Mouse (Mus musculus) hindbrain, embryonic 16.5 days (tissue): ENCODE measurements at regions not wholly inside any gene's neighbourhood (a gene's known extent, or its start where the extent isn't known, plus 50 kb on each side); places are given as distances from the start of the nearest gene placed in this dataset.

Experiments used
- ATAC-seq: fragments of 200-750 bp; cut with Nextera tagmentation; 2 replicates; pipeline ENCODE4 v1.8.0; 2017; ENCODE audit warnings: moderate TSS enrichment, moderate library complexity
- H3K27ac ChIP-seq: fragments of 300-500 bp; sonication (generic); 2 replicates; pipeline ENCODE4 v1.5.1; 2014; ENCODE audit warnings: low read depth, mild to moderate bottlenecking, control low read depth, low read length, moderate library complexity
- H3K27me3 ChIP-seq: fragments of 300-500 bp; sonication (generic); replicated peaks from 2 replicates; pipeline ENCODE4 v1.6.1; 2014; ENCODE audit warnings: low read length; ENCODE audit not compliant: control insufficient read depth, insufficient read depth
- H3K36me3 ChIP-seq: fragments of 300-500 bp; sonication (generic); 2 replicates; pipeline ENCODE4 v1.6.1; 2014; ENCODE audit warnings: mild to moderate bottlenecking, low read length, moderate library complexity, mixed read lengths; ENCODE audit not compliant: control insufficient read depth, insufficient read depth
- H3K4me1 ChIP-seq: fragments of 300-500 bp; sonication (generic); 2 replicates; pipeline ENCODE4 v1.6.1; 2014; ENCODE audit warnings: low read depth, low read length; ENCODE audit not compliant: control insufficient read depth, insufficient read depth
- H3K4me2 ChIP-seq: fragments of 300-500 bp; sonication (generic); 2 replicates; pipeline ENCODE4 v1.6.1; 2014; ENCODE audit warnings: mild to moderate bottlenecking, low read length, control low read depth, moderate library complexity
- H3K4me3 ChIP-seq: fragments of 300-500 bp; sonication (generic); 2 replicates; pipeline ENCODE4 v1.5.1; 2014; ENCODE audit warnings: mild to moderate bottlenecking, low read length, control low read depth, moderate library complexity
- H3K9ac ChIP-seq: fragments of 300-500 bp; sonication (generic); 2 replicates; pipeline ENCODE4 v1.6.1; 2014; ENCODE audit warnings: low read depth, mild to moderate bottlenecking, control low read depth, low read length, moderate library complexity
- H3K9me3 ChIP-seq: fragments of 300-500 bp; sonication (generic); 2 replicates; pipeline ENCODE4 v1.6.1; 2014; ENCODE audit warnings: mild to moderate bottlenecking, low read length, moderate library complexity; ENCODE audit not compliant: control insufficient read depth
- WGBS: fragments of 180-500 bp; shearing (Covaris S2); extraction: QIAGEN DNeasy Blood & Tissue Kit; methylation state at CpG from one replicate; pipeline ENCODE4 v1.1.7; 2014; 5-methylcytosine and 5-hydroxymethylcytosine counted together

DNA sequence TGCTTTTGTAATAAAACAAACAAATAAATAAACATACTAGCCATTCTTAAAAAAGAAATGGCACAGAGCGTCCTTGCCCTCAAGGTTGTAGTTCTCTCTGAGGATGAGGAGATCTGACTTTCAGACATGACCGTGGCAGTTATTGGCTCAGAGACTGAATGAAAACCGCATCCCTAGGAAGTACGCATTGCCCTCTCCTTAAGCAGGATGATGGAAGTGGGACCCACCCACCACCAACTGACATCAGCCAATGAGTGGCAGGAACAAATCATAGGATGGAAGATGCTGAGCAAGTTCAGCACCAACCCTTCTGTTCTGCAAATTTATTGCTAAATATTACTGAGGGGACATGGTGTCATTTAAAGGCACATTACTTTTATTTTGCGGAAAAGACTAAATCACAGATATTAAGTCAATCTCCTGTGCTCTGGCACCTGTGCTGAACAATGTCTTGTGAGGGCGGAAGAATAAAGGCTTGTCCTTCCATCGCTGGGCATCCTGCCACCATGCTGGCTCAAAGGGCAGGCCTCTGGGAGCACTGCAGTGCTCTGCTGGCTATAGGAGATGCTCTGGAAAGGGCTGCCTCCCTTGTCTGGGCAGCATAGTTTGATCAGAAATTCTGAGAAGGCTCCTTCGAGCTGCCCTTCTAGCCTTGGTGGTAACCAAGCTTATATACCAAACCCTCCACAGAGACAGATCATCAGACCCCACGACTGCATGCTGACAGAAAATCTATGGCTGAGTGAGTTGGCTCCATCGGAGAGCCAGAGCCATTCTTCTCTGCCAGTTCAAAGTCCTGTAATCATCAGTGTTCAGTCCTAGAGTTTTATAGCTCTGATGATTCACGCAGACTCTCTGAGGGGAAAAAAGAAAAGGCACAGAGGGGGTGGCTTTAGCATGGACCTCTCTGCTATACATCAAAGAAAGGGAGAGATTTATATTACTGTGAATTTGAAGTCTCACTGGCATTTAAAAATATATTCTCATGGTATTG, 86.3 kb upstream of the Osmr start:
- no peak overlapping the region for H3K4me2 ChIP-seq
- H3K27me3 ChIP-seq, result no peaks in the 10 kb centered on the region
- no peak overlapping the region for H3K4me3 ChIP-seq
- H3K4me1 ChIP-seq, result no peaks in the 10 kb centered on the region
- 79% methylated on average over 11 of the region's 11 CpGs for WGBS
- no peaks in the 10 kb centered on the region for H3K36me3 ChIP-seq
- no peak overlapping the region for H3K27ac ChIP-seq
- H3K9ac ChIP-seq, result no peak overlapping the region
- ATAC-seq, result peak; percentile 64; the same call in 1 of the 2 replicates
- no peaks in the 10 kb centered on the region for H3K9me3 ChIP-seq

GRCm38 (mm10) chr15:6964635-6965034, 89.9 kb upstream of the Osmr start:
- no peak overlapping the region for H3K27ac ChIP-seq
- no peak for ATAC-seq
- 88% methylated on average over 4 of the region's 4 CpGs for WGBS

GRCm38 (mm10) chr15:6965446-6965845, 90.7 kb upstream of the Osmr start:
- no peaks in the 10 kb centered on the region for H3K27me3 ChIP-seq
- WGBS, result 79% methylated on average over 4 of the region's 4 CpGs
- no peaks in the 10 kb centered on the region for H3K4me1 ChIP-seq
- no peak overlapping the region for H3K4me3 ChIP-seq
- no peaks in the 10 kb centered on the region for H3K36me3 ChIP-seq
- no peak overlapping the region for H3K27ac ChIP-seq
- no peak for ATAC-seq
- H3K9ac ChIP-seq, result no peak overlapping the region
- H3K4me2 ChIP-seq, result no peak overlapping the region
- H3K9me3 ChIP-seq, result no peaks in the 10 kb centered on the region

More at GRCm38 (mm10) chr15:6964635-6965034, 89.9 kb upstream of the Osmr start:
- no peaks in the 10 kb centered on the region for H3K27me3 ChIP-seq
- no peak overlapping the region for H3K4me3 ChIP-seq
- no peaks in the 10 kb centered on the region for H3K36me3 ChIP-seq
- H3K9me3 ChIP-seq, result no peaks in the 10 kb centered on the region
- no peak overlapping the region for H3K4me2 ChIP-seq
- no peaks in the 10 kb centered on the region for H3K4me1 ChIP-seq
- no peak overlapping the region for H3K9ac ChIP-seq

- Histone ChIP-seq H3K4me2 (no peak overlapping the region), H3K27me3 (no peaks in the 10 kb centered on the region), H3K4me1 (no peaks in the 10 kb centered on the region), H3K36me3 (no peaks in the 10 kb centered on the region), H3K4me3 (no peak overlapping the region), H3K9me3 (no peaks in the 10 kb centered on the region), H3K9ac (no peak overlapping the region), H3K27ac (no peak overlapping the region)
- ATAC-seq, result no peak
- WGBS, result 54% methylated on average over 4 of the region's 4 CpGs
Measured at GRCm38 (mm10) chr15:6974410-6974809, 99.6 kb upstream of the Osmr start.

DNA sequence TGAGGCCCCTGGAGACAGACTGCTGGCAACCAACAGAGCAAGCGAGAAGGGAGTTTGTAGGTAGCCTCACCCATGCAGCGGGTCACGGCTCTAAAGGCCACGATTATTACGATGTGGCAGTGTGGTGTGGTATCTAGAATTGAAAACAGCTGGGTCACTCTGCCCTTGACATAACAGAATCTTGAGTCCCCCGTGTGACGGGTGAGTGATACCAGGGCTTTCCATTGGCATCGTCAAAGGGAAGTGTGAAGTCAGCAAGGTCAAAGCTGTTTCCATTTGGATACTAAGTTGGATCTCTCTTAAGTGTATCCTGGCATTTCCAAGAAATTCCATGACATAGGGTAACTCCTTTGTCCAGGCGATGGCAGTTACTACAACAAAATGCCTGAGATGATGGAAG, 106.7 kb upstream of the Osmr start:
- no peak for ATAC-seq
- Histone ChIP-seq H3K27ac (no peak overlapping the region), H3K27me3 (no peaks in the 10 kb centered on the region), H3K4me2 (no peak overlapping the region), H3K9me3 (no peaks in the 10 kb centered on the region), H3K4me3 (no peak overlapping the region), H3K4me1 (no peaks in the 10 kb centered on the region), H3K36me3 (no peaks in the 10 kb centered on the region), H3K9ac (no peak overlapping the region)
- WGBS, result 84% methylated on average over 9 of the region's 9 CpGs

DNA sequence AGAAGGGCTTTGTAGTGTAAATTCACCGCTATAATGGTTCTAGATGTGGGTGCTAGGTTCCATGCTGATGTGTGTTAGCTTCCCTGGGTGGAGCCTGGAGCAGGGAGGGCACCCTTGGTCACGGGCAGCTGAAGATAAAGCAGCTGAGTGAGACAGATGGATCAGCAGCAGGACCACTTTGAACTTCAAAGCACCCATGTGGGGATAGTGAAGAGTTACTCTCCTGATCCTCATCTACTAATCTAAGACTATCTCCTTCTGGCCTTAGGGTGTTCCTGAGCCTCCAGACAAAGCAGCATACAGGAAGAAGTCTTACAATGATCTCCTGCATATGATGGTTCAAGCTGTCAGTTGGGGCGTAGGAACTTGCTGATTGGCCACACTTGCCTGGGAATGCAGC, 107.1 kb upstream of the Lifr start:
- Histone ChIP-seq H3K9ac (no peak overlapping the region), H3K27ac (no peak overlapping the region), H3K9me3 (no peaks in the 10 kb centered on the region), H3K4me2 (no peak overlapping the region), H3K4me3 (no peak overlapping the region), H3K4me1 (no peaks in the 10 kb centered on the region), H3K27me3 (no peaks in the 10 kb centered on the region), H3K36me3 (no peaks in the 10 kb centered on the region)
- WGBS, result 77% methylated on average over 3 of the region's 3 CpGs
- no peak for ATAC-seq

GRCm38 (mm10) chr15:6988187-6988586, 102.2 kb upstream of the Lifr start:
- no peak overlapping the region for H3K4me3 ChIP-seq
- peak; percentile 92 for ATAC-seq
- WGBS, result 50% methylated on average over 3 of the region's 3 CpGs

GRCm38 (mm10) chr15:6989094-6989493, 101.3 kb upstream of the Lifr start:
- H3K4me1 ChIP-seq, result no peaks in the 10 kb centered on the region; the same call in 1 of the 2 replicates

More at GRCm38 (mm10) chr15:6988187-6988586, 102.2 kb upstream of the Lifr start:
- no peaks in the 10 kb centered on the region for H3K27me3 ChIP-seq
- H3K4me1 ChIP-seq, result no peaks in the 10 kb centered on the region; the same call in 1 of the 2 replicates
- H3K9me3 ChIP-seq, result no peaks in the 10 kb centered on the region
- H3K4me2 ChIP-seq, result no peak overlapping the region
- no peak overlapping the region for H3K9ac ChIP-seq
- H3K27ac ChIP-seq, result peak overlapping the region; percentile 63
- no peaks in the 10 kb centered on the region for H3K36me3 ChIP-seq

GRCm38 (mm10) chr15:6993226-6993625, 97.2 kb upstream of the Lifr start:
- no peak for ATAC-seq
- H3K9me3 ChIP-seq, result no peaks in the 10 kb centered on the region
- H3K4me2 ChIP-seq, result no peak overlapping the region
- no peaks in the 10 kb centered on the region for H3K27me3 ChIP-seq
- H3K9ac ChIP-seq, result no peak overlapping the region
- H3K4me3 ChIP-seq, result no peak overlapping the region
- no peaks in the 10 kb centered on the region for H3K36me3 ChIP-seq
- no peak overlapping the region for H3K27ac ChIP-seq
- WGBS, result 79% methylated on average over 9 of the region's 9 CpGs
- no peaks in the 10 kb centered on the region; the same call in 1 of the 2 replicates for H3K4me1 ChIP-seq

More at GRCm38 (mm10) chr15:6989094-6989493, 101.3 kb upstream of the Lifr start:
- H3K27me3 ChIP-seq, result no peaks in the 10 kb centered on the region
- no peak overlapping the region for H3K4me3 ChIP-seq
- 80% methylated on average over 6 of the region's 6 CpGs for WGBS
- no peak overlapping the region for H3K4me2 ChIP-seq
- no peaks in the 10 kb centered on the region for H3K9me3 ChIP-seq
- H3K27ac ChIP-seq, result peak overlapping the region; percentile 63; the same call in 1 of the 2 replicates
- no peak overlapping the region for H3K9ac ChIP-seq
- H3K36me3 ChIP-seq, result no peaks in the 10 kb centered on the region
- no peak for ATAC-seq
